Mouse (Mus musculus): Measurements from ENCODE around the gene Astl. TPM values are rescaled to one million over a fixed set of nuclear protein-coding genes. Genes with fewer than 3 reads are reported as not detected.

Gene Astl
- polyA plus RNA-seq, 2 experiments = 0.04 to 0.40 TPM

- WGBS = 78% methylated on average over 6 of the region's 6 CpGs
- no peak overlapping the region for H3K27ac ChIP-seq (replicated peaks; ENCODE audit: low read depth, low read length)
- H3K9me3 ChIP-seq (ENCODE audit: control insufficient read depth, low read length) = no peaks in the 10 kb centered on the region
- no peak overlapping the region for H3K9ac ChIP-seq (ENCODE audit: low read depth, low read length, severe bottlenecking)
- no peak overlapping the region for H3K4me3 ChIP-seq (replicated peaks; ENCODE audit: low read length)
- no peaks in the 10 kb centered on the region for H3K27me3 ChIP-seq (ENCODE audit: control insufficient read depth, insufficient read depth, low read length)
- ATAC-seq (ENCODE audit: low FRiP score, low read depth) (no peak), DNase-seq (ENCODE audit: low spot score) (no peak)
- no peak for TF ChIP-seq POLR2A (IDR thresholded peaks at IDR 0.05; ENCODE audit: borderline replicate concordance, extremely low read depth, insufficient read depth, insufficient read length)
- H3K4me2 ChIP-seq (replicated peaks; ENCODE audit: low read depth, low read length, severe bottlenecking) = no peak overlapping the region
- no peaks in the 10 kb centered on the region for H3K36me3 ChIP-seq (ENCODE audit: control insufficient read depth, insufficient read depth, low read length)
- H3K4me1 ChIP-seq (ENCODE audit: control insufficient read depth, insufficient read depth, low read length) = no peaks in the 10 kb centered on the region
Observed at GRCm38 (mm10) chr2:127376423-127377051, 38.1 kb downstream of the Astl start.

DNA sequence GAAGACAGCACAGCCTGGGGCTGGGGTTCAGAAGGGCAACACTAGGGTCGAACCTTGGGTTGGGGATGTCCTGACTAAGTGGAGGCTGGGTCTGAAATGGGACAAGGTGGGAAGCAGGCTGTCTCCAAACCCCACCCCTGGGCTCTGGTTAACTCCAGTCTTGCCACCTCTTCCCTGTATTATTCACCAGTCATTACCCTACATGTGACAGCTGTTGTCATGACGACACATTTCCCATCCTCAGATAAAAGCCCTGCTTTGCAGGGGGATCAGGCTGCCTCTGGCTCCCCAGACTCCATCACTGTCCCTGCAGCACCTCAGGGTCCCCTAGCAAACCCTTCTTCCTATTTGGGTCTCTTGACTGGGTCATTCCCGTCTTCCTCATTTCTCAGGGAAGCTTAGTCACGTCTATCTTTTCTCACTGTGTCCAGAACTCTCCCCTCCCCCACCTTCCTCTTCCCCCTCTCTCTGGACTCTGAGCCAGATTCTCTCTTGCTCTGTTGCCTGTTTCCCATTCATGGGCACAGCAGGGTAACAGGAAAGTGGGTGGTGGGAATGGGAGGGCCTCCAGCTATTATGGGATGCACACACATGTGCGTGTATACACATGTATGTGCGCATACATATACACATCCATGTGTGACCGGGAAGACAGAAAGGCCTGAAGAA, 39.6 kb downstream of the Astl start:
- 74% methylated on average over 7 of the region's 7 CpGs for WGBS
- Histone ChIP-seq H3K27ac (replicated peaks; ENCODE audit: low read depth, low read length) (no peak overlapping the region), H3K4me3 (replicated peaks; ENCODE audit: low read length) (no peak overlapping the region), H3K4me2 (replicated peaks; ENCODE audit: low read depth, low read length, severe bottlenecking) (no peak overlapping the region), H3K9me3 (ENCODE audit: control insufficient read depth, low read length) (no peaks in the 10 kb centered on the region), H3K27me3 (ENCODE audit: control insufficient read depth, insufficient read depth, low read length) (no peaks in the 10 kb centered on the region), H3K9ac (ENCODE audit: low read depth, low read length, severe bottlenecking) (no peak overlapping the region), H3K4me1 (ENCODE audit: control insufficient read depth, insufficient read depth, low read length) (no peaks in the 10 kb centered on the region), H3K36me3 (ENCODE audit: control insufficient read depth, insufficient read depth, low read length) (no peaks in the 10 kb centered on the region)
- DNase-seq (ENCODE audit: low spot score) (no peak), ATAC-seq (ENCODE audit: low FRiP score, low read depth) (no peak)
- TF ChIP-seq POLR2A (IDR thresholded peaks at IDR 0.05; ENCODE audit: borderline replicate concordance, extremely low read depth, insufficient read depth, insufficient read length) = no peak

DNA sequence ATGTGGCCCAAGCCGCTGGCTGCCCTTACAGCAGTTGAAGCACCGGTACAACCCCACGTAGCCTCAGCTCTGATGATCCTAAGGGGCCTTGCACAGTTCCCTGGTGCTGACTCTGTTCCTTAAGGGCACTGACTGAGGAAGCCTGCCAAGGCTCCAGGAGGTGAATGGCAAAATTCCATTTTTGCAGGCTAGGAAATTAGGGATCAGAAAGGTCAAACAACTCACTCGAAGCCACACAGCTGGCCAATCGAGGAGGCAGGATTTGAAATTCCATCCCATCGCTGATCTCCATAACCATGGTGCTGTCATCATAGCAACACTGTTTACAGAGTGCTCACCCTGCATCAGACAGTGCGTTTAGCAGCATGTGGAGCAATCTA, 40.2 kb downstream of the Astl start:
- no peaks in the 10 kb centered on the region for H3K36me3 ChIP-seq (ENCODE audit: control insufficient read depth, insufficient read depth, low read length)
- DNase-seq (ENCODE audit: low spot score) (no peak), ATAC-seq (ENCODE audit: low FRiP score, low read depth) (no peak)
- no peak overlapping the region for H3K27ac ChIP-seq (replicated peaks; ENCODE audit: low read depth, low read length)
- TF ChIP-seq POLR2A (IDR thresholded peaks at IDR 0.05; ENCODE audit: borderline replicate concordance, extremely low read depth, insufficient read depth, insufficient read length) = no peak
- no peak overlapping the region for H3K4me2 ChIP-seq (replicated peaks; ENCODE audit: low read depth, low read length, severe bottlenecking)
- WGBS = 75% methylated on average over 7 of the region's 7 CpGs
- no peak overlapping the region for H3K9ac ChIP-seq (ENCODE audit: low read depth, low read length, severe bottlenecking)
- no peak overlapping the region for H3K4me3 ChIP-seq (replicated peaks; ENCODE audit: low read length)
- H3K9me3 ChIP-seq (ENCODE audit: control insufficient read depth, low read length) = no peaks in the 10 kb centered on the region
- no peaks in the 10 kb centered on the region for H3K27me3 ChIP-seq (ENCODE audit: control insufficient read depth, insufficient read depth, low read length)
- no peaks in the 10 kb centered on the region for H3K4me1 ChIP-seq (ENCODE audit: control insufficient read depth, insufficient read depth, low read length)

- no peaks in the 10 kb centered on the region for H3K36me3 ChIP-seq (ENCODE audit: control insufficient read depth, insufficient read depth, low read length)
Observed at GRCm38 (mm10) chr2:127379250-127379649, 40.8 kb downstream of the Astl start.

GRCm38 (mm10) chr2:127383881-127384280, 45.4 kb downstream of the Astl start:
- TF ChIP-seq POLR2A (IDR thresholded peaks at IDR 0.05; ENCODE audit: borderline replicate concordance, extremely low read depth, insufficient read depth, insufficient read length) = no peak
- no peaks in the 10 kb centered on the region for H3K9me3 ChIP-seq (ENCODE audit: control insufficient read depth, low read length)
- H3K27me3 ChIP-seq (ENCODE audit: control insufficient read depth, insufficient read depth, low read length) = no peaks in the 10 kb centered on the region
- H3K36me3 ChIP-seq (ENCODE audit: control insufficient read depth, insufficient read depth, low read length) = no peaks in the 10 kb centered on the region
- H3K4me1 ChIP-seq (ENCODE audit: control insufficient read depth, insufficient read depth, low read length) = no peaks in the 10 kb centered on the region
- WGBS = 54% methylated on average over 7 of the region's 7 CpGs
- DNase-seq (ENCODE audit: low spot score) = no peak
- H3K9ac ChIP-seq (ENCODE audit: low read depth, low read length, severe bottlenecking) = no peak overlapping the region
- H3K4me3 ChIP-seq (replicated peaks; ENCODE audit: low read length) = no peak overlapping the region
- no peak overlapping the region for H3K4me2 ChIP-seq (replicated peaks; ENCODE audit: low read depth, low read length, severe bottlenecking)
- no peak overlapping the region for H3K27ac ChIP-seq (replicated peaks; ENCODE audit: low read depth, low read length)
- ATAC-seq (ENCODE audit: low FRiP score, low read depth) = no peak

More at GRCm38 (mm10) chr2:127379250-127379649, 40.8 kb downstream of the Astl start:
- no peak overlapping the region for H3K9ac ChIP-seq (ENCODE audit: low read depth, low read length, severe bottlenecking)
- no peak overlapping the region for H3K4me2 ChIP-seq (replicated peaks; ENCODE audit: low read depth, low read length, severe bottlenecking)
- H3K9me3 ChIP-seq (ENCODE audit: control insufficient read depth, low read length) = no peaks in the 10 kb centered on the region
- H3K27ac ChIP-seq (replicated peaks; ENCODE audit: low read depth, low read length) = no peak overlapping the region
- TF ChIP-seq POLR2A (IDR thresholded peaks at IDR 0.05; ENCODE audit: borderline replicate concordance, extremely low read depth, insufficient read depth, insufficient read length) = no peak
- 75% methylated on average over 3 of the region's 3 CpGs for WGBS
- no peak for ATAC-seq (ENCODE audit: low FRiP score, low read depth)
- no peak overlapping the region for H3K4me3 ChIP-seq (replicated peaks; ENCODE audit: low read length)
- H3K4me1 ChIP-seq (ENCODE audit: control insufficient read depth, insufficient read depth, low read length) = no peaks in the 10 kb centered on the region
- DNase-seq (ENCODE audit: low spot score) = no peak
- no peaks in the 10 kb centered on the region for H3K27me3 ChIP-seq (ENCODE audit: control insufficient read depth, insufficient read depth, low read length)

Measured in limb, embryonic 14.5 days (tissue).